Mouse (Mus musculus) liver (tissue): ENCODE data around the gene Pacsin1.

Experiments used
- DNase-seq: peaks from one replicate; pipeline ENCODE4 v3.0.0-alpha.2; 2020; ENCODE audit warnings: mixed read lengths

The Pacsin1 gene

GRCm38 (mm10) chr17:27726527-27726926, 71.2 kb downstream of the Pacsin1 start:
- DNase-seq, result no peak

- no peak for DNase-seq
Observed at GRCm38 (mm10) chr17:27728770-27729169, 73.5 kb downstream of the Pacsin1 start, which contains the start of gene Spdef. Gene Spdef, minus strand, starts transcription at chr17:27728955.

- no peak for DNase-seq
Observed at GRCm38 (mm10) chr17:27732152-27732551, 76.8 kb downstream of the Pacsin1 start.

GRCm38 (mm10) chr17:27732694-27733093, 77.4 kb downstream of the Pacsin1 start:
- DNase-seq, result no peak

GRCm38 (mm10) chr17:27734344-27735073, 79.2 kb downstream of the Pacsin1 start:
- DNase-seq, result peak; percentile 51

- DNase-seq, result no peak
Observed at GRCm38 (mm10) chr17:27740961-27741360, 85.7 kb downstream of the Pacsin1 start.

GRCm38 (mm10) chr17:27746446-27746845, 91.1 kb downstream of the Pacsin1 start:
- no peak for DNase-seq

- no peak for DNase-seq
Observed at GRCm38 (mm10) chr17:27748123-27748522, 92.8 kb downstream of the Pacsin1 start.

- no peak for DNase-seq
Observed at GRCm38 (mm10) chr17:27750451-27750942, 95.2 kb downstream of the Pacsin1 start.

GRCm38 (mm10) chr17:27751314-27752202, 96.2 kb downstream of the Pacsin1 start:
- DNase-seq, result no peak

GRCm38 (mm10) chr17:27760169-27760568, 104.9 kb downstream of the Pacsin1 start:
- DNase-seq, result no peak
